Mouse (Mus musculus) erythroblast, embryonic 14.5 days (primary cell): ENCODE results near the gene Sgcd.

Source experiments
- GATA1 ChIP-seq: IDR thresholded peaks from 2 replicates; pipeline ENCODE4 v1.6.1; 2012; ENCODE audit warnings: low read length, inconsistent platforms, mixed read lengths
- TAL1 ChIP-seq: IDR thresholded peaks from 3 replicates; pipeline ENCODE4 v1.6.1; 2012; ENCODE audit warnings: low read length, inconsistent platforms, mixed read lengths

DNA sequence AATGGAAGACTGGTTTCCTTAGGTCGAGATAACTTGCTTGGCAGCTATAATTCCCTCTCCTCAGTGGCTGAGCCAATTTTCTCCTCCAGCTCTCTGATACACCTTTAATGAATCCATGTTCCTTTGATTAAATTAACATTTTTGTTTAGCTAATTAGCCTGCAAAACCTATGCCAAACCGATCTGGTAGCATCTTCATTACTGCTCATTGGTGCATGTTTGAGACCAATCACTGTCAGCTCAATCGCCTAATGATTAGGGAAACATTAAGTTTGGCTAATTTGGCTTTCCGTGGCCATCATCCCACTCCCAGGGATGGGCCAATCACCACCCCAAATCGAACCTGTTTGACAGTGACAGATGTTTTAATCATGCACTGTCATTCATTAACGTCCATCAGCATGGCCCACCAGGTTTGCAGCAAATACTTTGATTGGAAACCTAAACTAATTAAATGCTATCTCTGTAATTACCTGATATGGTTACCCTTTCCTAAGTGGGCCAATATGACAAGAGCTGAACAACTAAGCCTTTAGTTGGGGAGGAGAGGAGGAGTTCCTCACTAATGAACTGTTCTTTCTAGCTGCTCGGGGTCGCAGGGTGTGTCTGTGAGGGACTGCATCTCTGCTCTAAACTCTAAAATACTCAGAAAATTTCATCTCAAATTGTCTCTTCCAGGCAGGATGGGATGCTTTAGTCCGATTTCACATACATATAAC is 724.3 kb downstream of the Sgcd start:
- TF ChIP-seq GATA1 (no peak), TAL1 (no peak)
